Comparison of ENCODE assay signal across 10 mouse cellular contexts in genomic region chr1:131971771-131972497, GRCm38 (mm10). TPM values are rescaled to one million over a fixed set of nuclear protein-coding genes. Genes with fewer than 3 reads are reported as not detected.
DNase-seq lines count a peak whose midpoint lies in the region; ATAC-seq and TF ChIP-seq lines count a peak whose summit lies in the region.
"Had no signal": no experiment of that assay in that cellular context is flagged by ENCODE, and none has a peak within 500 bp of the region (broad histone marks: within the 10 kb centered on the region; RNA-seq: fewer than 3 reads in every experiment).

No protein-coding gene starts in this region.

- DNase-seq in midbrain, embryonic 10.5 days (ENCODE audit: low spot score) = peak; percentile 91
- DNase-seq in midbrain, postnatal 0 days (ENCODE audit: low spot score) = no peak
- no peak for DNase-seq in liver, embryonic 11.5 days (ENCODE audit: low spot score)
- DNase-seq in retina, postnatal 1 day = peak; percentile 66
- no peak for DNase-seq in heart, postnatal 36 days
- DNase-seq in left cerebral cortex, postnatal 25 days (ENCODE audit: low spot score in 2 of 2) = no peak
- DNase-seq: lung, postnatal 10 days; right cerebral cortex, postnatal 14 days had no signal

- ATAC-seq in midbrain, postnatal 0 days (ENCODE audit: low FRiP score) = no peak
- ATAC-seq in forebrain, embryonic 13.5 days = peak; percentile 48; the same call in 1 of the 2 replicates
- 0 out of 2 replicates have a peak, but pooled peaks have one; percentile 19 for ATAC-seq in liver, embryonic 11.5 days (replicated peaks; ENCODE audit: low FRiP score)
- ATAC-seq in cerebellum, adult (ENCODE audit: insufficient number of reproducible peaks, low FRiP score, low TSS enrichment) = no peak

- TF ChIP-seq CTCF in midbrain, postnatal 0 days (IDR thresholded peaks at IDR 0.05) = no peak

- peaks cover 15% of the 10 kb centered on the region; the same call in 1 of the 2 replicates for H3K27me3 ChIP-seq in midbrain, embryonic 10.5 days (ENCODE audit: low read depth, poor library complexity, severe bottlenecking)
- no peaks in the 10 kb centered on the region; the same call in 1 of the 2 replicates for H3K27me3 ChIP-seq in midbrain, postnatal 0 days (ENCODE audit: insufficient read depth, low read length)
- no peaks in the 10 kb centered on the region for H3K27me3 ChIP-seq in forebrain, embryonic 13.5 days
- H3K27me3 ChIP-seq in liver, embryonic 11.5 days (replicated peaks; ENCODE audit: control insufficient read depth, insufficient read depth, low read length) = no peaks in the 10 kb centered on the region

- peaks cover 100% of the 10 kb centered on the region for H3K4me1 ChIP-seq in midbrain, embryonic 10.5 days
- H3K4me1 ChIP-seq in midbrain, postnatal 0 days (ENCODE audit: insufficient read depth, low read length) = no peaks in the 10 kb centered on the region
- H3K4me1 ChIP-seq in forebrain, embryonic 13.5 days = peaks cover 41% of the 10 kb centered on the region
- H3K4me1 ChIP-seq in liver, embryonic 11.5 days (replicated peaks; ENCODE audit: control insufficient read depth, insufficient read depth, low read length) = peaks cover 36% of the 10 kb centered on the region

- no peak overlapping the region for H3K4me2 ChIP-seq in midbrain, postnatal 0 days (ENCODE audit: low read depth, low read length, poor library complexity, severe bottlenecking)
- H3K4me2 ChIP-seq in forebrain, embryonic 13.5 days = peak overlapping the region; percentile 44
- peak overlapping the region; percentile 41 for H3K4me2 ChIP-seq in liver, embryonic 11.5 days

- H3K9me3 ChIP-seq in midbrain, embryonic 10.5 days (replicated peaks) = no peaks in the 10 kb centered on the region
- no peaks in the 10 kb centered on the region for H3K9me3 ChIP-seq in midbrain, postnatal 0 days (ENCODE audit: low read length)
- no peaks in the 10 kb centered on the region for H3K9me3 ChIP-seq in forebrain, embryonic 13.5 days (replicated peaks)
- H3K9me3 ChIP-seq in liver, embryonic 11.5 days (ENCODE audit: control insufficient read depth, low read length) = no peaks in the 10 kb centered on the region

- no peak overlapping the region for H3K9ac ChIP-seq in midbrain, postnatal 0 days (replicated peaks; ENCODE audit: low read length, poor library complexity, severe bottlenecking)
- H3K9ac ChIP-seq in forebrain, embryonic 13.5 days = peak overlapping the region; percentile 36; the same call in 1 of the 2 replicates
- no peak overlapping the region for H3K9ac ChIP-seq in liver, embryonic 11.5 days (ENCODE audit: low read depth, low read length)

- peak overlapping the region; percentile 95 for H3K27ac ChIP-seq in midbrain, embryonic 10.5 days (replicated peaks)
- H3K27ac ChIP-seq in midbrain, postnatal 0 days (ENCODE audit: low read depth, low read length) = no peak overlapping the region
- peak overlapping the region; percentile 81 for H3K27ac ChIP-seq in forebrain, embryonic 13.5 days
- H3K27ac ChIP-seq in liver, embryonic 11.5 days (ENCODE audit: low read depth, low read length) = peak overlapping the region; percentile 41; the same call in 1 of the 2 replicates

- WGBS in midbrain, embryonic 10.5 days = 4% methylated on average over 15 of the region's 15 CpGs
- 18% methylated on average over 15 of the region's 15 CpGs for WGBS in midbrain, postnatal 0 days
- 3% methylated on average over 15 of the region's 15 CpGs for WGBS in forebrain, embryonic 13.5 days
- 36% methylated on average over 15 of the region's 15 CpGs for WGBS in liver, embryonic 11.5 days

- intact Hi-C loops in heart, postnatal 36 days (cut with DNase I) = no loop called here
- intact Hi-C loops in left cerebral cortex, postnatal 25 days (cut with DNase I) = no loop called here

- H3K4me3 ChIP-seq in midbrain, embryonic 10.5 days = peak overlapping the region; percentile 45
- no peak overlapping the region for H3K4me3 ChIP-seq in midbrain, postnatal 0 days (ENCODE audit: low read depth, low read length)
- H3K4me3 ChIP-seq in forebrain, embryonic 13.5 days = no peak overlapping the region
- H3K4me3 ChIP-seq in liver, embryonic 11.5 days (ENCODE audit: low read depth, low read length) = no peak overlapping the region

- H3K36me3 ChIP-seq in midbrain, embryonic 10.5 days = peaks cover 4% of the 10 kb centered on the region
- H3K36me3 ChIP-seq in midbrain, postnatal 0 days (ENCODE audit: insufficient read depth, low read length) = no peaks in the 10 kb centered on the region
- no peaks in the 10 kb centered on the region for H3K36me3 ChIP-seq in forebrain, embryonic 13.5 days (ENCODE audit: poor library complexity, severe bottlenecking)
- no peaks in the 10 kb centered on the region for H3K36me3 ChIP-seq in liver, embryonic 11.5 days (ENCODE audit: control insufficient read depth, insufficient read depth, low read length)

RNA-seq across cellular contexts. Expression of gene Slc45a3, which starts 9.2 kb away (rescaled TPM):
- polyA plus RNA-seq in midbrain, embryonic 10.5 days (2016; fragmentation: Nextera tagmentation; extraction: Ambion mirVana) = 18.6 and 22.3 TPM in 2 replicates
- 0.80 and 1.3 TPM in 2 replicates for total RNA-seq in midbrain, postnatal 0 days (2014; rRNA removed)
- 0.38 and 0.63 TPM in 2 replicates for polyA plus RNA-seq in midbrain, postnatal 0 days (2015; fragmentation: Nextera tagmentation; extraction: Ambion mirVana)
- polyA plus RNA-seq in forebrain, embryonic 13.5 days (2015; fragmentation: Nextera tagmentation; extraction: Ambion mirVana) = 2.6 and 2.9 TPM in 2 replicates
- polyA plus RNA-seq in liver, embryonic 11.5 days (2014; fragmentation: Nextera tagmentation; extraction: Ambion mirVana) = 3.5 and 3.8 TPM in 2 replicates
- 1 to 10 TPM; 4.2 to 4.3 TPM for total RNA-seq in heart, postnatal 36 days (2021)
- total RNA-seq in left cerebral cortex, postnatal 25 days (2021) = 1 to 10 TPM; 1.1 to 1.9 TPM

RNA-seq across cellular contexts. Expression of gene Elk4, which starts 35.5 kb away (rescaled TPM):
- polyA plus RNA-seq in midbrain, embryonic 10.5 days (2016; fragmentation: Nextera tagmentation; extraction: Ambion mirVana) = 12.5 and 13.3 TPM in 2 replicates
- total RNA-seq in midbrain, postnatal 0 days (2014; rRNA removed) = 17.6 and 23.4 TPM in 2 replicates
- polyA plus RNA-seq in midbrain, postnatal 0 days (2015; fragmentation: Nextera tagmentation; extraction: Ambion mirVana) = 6.0 and 8.1 TPM in 2 replicates
- 13.1 and 13.2 TPM in 2 replicates for polyA plus RNA-seq in forebrain, embryonic 13.5 days (2015; fragmentation: Nextera tagmentation; extraction: Ambion mirVana)
- polyA plus RNA-seq in liver, embryonic 11.5 days (2014; fragmentation: Nextera tagmentation; extraction: Ambion mirVana) = 17.8 and 20.9 TPM in 2 replicates
- total RNA-seq in heart, postnatal 36 days (2021) = 10 to 100 TPM; 91.5 to 91.8 TPM
- 10 to 100 TPM; 52.6 TPM for total RNA-seq in left cerebral cortex, postnatal 25 days (2021)

Comparison
In these comparisons a context has a peak if more than half of its experiments do, and no peak if none do; other contexts are left out.
1. DNase-seq: peak in midbrain, embryonic 10.5 days (single experiment) and retina, postnatal 1 day (single experiment); none in midbrain, postnatal 0 days (single experiment), liver, embryonic 11.5 days (single experiment), heart, postnatal 36 days (0 of 2) and left cerebral cortex, postnatal 25 days (0 of 2).
2. ATAC-seq: peak in forebrain, embryonic 13.5 days (single experiment) and liver, embryonic 11.5 days (single experiment); none in midbrain, postnatal 0 days (single experiment) and cerebellum, adult (single experiment).